Mouse (Mus musculus): ENCODE data around the gene Atxn1.

DNA sequence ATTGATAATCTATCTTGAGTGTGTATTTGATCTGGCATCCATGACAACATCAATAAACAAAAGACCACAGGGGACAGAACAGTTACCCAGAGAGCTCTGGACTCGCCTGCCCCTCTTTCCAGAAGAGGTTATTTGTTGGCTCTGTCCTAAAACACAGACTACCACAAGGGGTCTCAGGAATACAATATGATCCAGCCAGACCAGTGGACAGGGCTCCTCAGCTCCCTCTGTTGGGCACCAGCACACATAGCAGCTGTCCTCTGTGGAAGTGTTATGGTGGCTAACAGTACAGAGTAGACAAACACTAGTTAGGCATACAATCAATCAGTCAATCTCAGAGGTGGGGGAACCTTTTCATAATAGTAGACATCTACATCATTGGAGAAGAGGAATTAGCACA is 12.1 kb upstream of the Atxn1 start:
- TF ChIP-seq CTCF (IDR thresholded peaks at IDR 0.05 in 2 of 3, conservative IDR thresholded peaks at IDR 0.05 in 1 of 3; ENCODE audit: control insufficient read depth in 1 of 3, insufficient read depth in 1 of 3, low read depth in 2 of 3, low read length in 3 of 3, poor library complexity in 1 of 3, severe bottlenecking in 1 of 3) (peak; percentile 85 to 100 (median 92)), MAZ (IDR thresholded peaks at IDR 0.05; ENCODE audit: low read depth, low read length) (no peak), GATA1 (IDR thresholded peaks at IDR 0.05; ENCODE audit: low read depth, low read length) (no peak), ETS1 (IDR thresholded peaks at IDR 0.05; ENCODE audit: low read depth, low read length) (no peak)
